Mouse (Mus musculus) layer of hippocampus, postnatal 10 days (tissue): Measurements from ENCODE around the gene Rpl26. TPM values are rescaled to one million over a fixed set of nuclear protein-coding genes. Genes with fewer than 3 reads are reported as not detected.
A peak's percentile ranks its signal among the peaks of the same experiment; 100 is the strongest.

Source experiments
- DNase-seq, 2 experiments: peaks; one replicate each; pipeline ENCODE4 v3.0.0; 2021; ENCODE audit warnings: low spot score in 2 of 2
- long read RNA-seq: library from polyadenylated mRNA; stranded (forward); transcript quantifications from one replicate; pipeline ENCODE4 v2.0.0, GENCODE M21; 2023
- total RNA-seq, 2 experiments: library from RNA; stranded (reverse); gene quantifications; 2 replicates each; pipeline ENCODE4 v1.2.3; 2021

Rpl26 gene
- total RNA-seq = 100 to 1,000 TPM; 734 to 739 TPM
- long read RNA-seq, transcript Rpl26-204 (2 exons, 636 nt) = minor isoform, 6 of 324 reads
- long read RNA-seq, transcript Rpl26-201 (4 exons, 526 nt) = major isoform, 291 of 324 reads
- long read RNA-seq, partial matches to known transcripts = 17 of 324 reads
- long read RNA-seq, other reads (novel, unspliced or antisense) = 10 of 324 reads

GRCm38 (mm10) chr11:68901351-68902046 lies at the start of gene Rpl26:
TSS of gene Rpl26 (plus strand) at chr11:68901583.
- DNase-seq = peak; percentile 99

GRCm38 (mm10) chr11:68851644-68852485 lies 49.5 kb upstream of the Rpl26 start:
- no peak for DNase-seq

GRCm38 (mm10) chr11:68852486-68852901 lies 48.9 kb upstream of the Rpl26 start:
- no peak for DNase-seq

GRCm38 (mm10) chr11:68852932-68853409 lies 48.4 kb upstream of the Rpl26 start:
- DNase-seq = peak; percentile 100

GRCm38 (mm10) chr11:68853611-68854401 lies 47.6 kb upstream of the Rpl26 start:
- DNase-seq = no peak

- DNase-seq = no peak
Measured at GRCm38 (mm10) chr11:68854621-68855020, 46.8 kb upstream of the Rpl26 start.

GRCm38 (mm10) chr11:68857329-68857728 lies 44.1 kb upstream of the Rpl26 start:
- DNase-seq = no peak

- no peak for DNase-seq
Measured at GRCm38 (mm10) chr11:68859943-68860593, 41.3 kb upstream of the Rpl26 start.

GRCm38 (mm10) chr11:68862260-68862659 lies 39.1 kb upstream of the Rpl26 start:
- no peak for DNase-seq

- DNase-seq = no peak
Measured at GRCm38 (mm10) chr11:68863631-68864091, 37.7 kb upstream of the Rpl26 start.

GRCm38 (mm10) chr11:68864544-68865189 lies 36.7 kb upstream of the Rpl26 start:
- no peak for DNase-seq

GRCm38 (mm10) chr11:68871277-68871676 lies 30.1 kb upstream of the Rpl26 start:
- DNase-seq = no peak

GRCm38 (mm10) chr11:68871748-68872147 lies 29.6 kb upstream of the Rpl26 start, which contains the start of gene Ndel1:
TSS of gene Ndel1 (minus strand) at chr11:68871858.
- DNase-seq = no peak

- DNase-seq = peak; percentile 42 to 64
Measured at GRCm38 (mm10) chr11:68874841-68875240, 26.5 kb upstream of the Rpl26 start.

- DNase-seq = no peak
Measured at GRCm38 (mm10) chr11:68878811-68879210, 22.6 kb upstream of the Rpl26 start.

GRCm38 (mm10) chr11:68882107-68882506 lies 19.3 kb upstream of the Rpl26 start:
- DNase-seq = no peak

- no peak for DNase-seq
Measured at GRCm38 (mm10) chr11:68883843-68884242, 17.5 kb upstream of the Rpl26 start.

GRCm38 (mm10) chr11:68884368-68884767 lies 17.0 kb upstream of the Rpl26 start:
- DNase-seq = no peak

- no peak for DNase-seq
Measured at GRCm38 (mm10) chr11:68886091-68886490, 15.3 kb upstream of the Rpl26 start.

GRCm38 (mm10) chr11:68888253-68888652 lies 13.1 kb upstream of the Rpl26 start, which contains the start of gene Rnf222:
TSS of gene Rnf222 (plus strand) at chr11:68888553.
- no peak for DNase-seq
